Mouse (Mus musculus) embryonic facial prominence, embryonic 13.5 days (tissue): ENCODE measurements around the gene Kirrel. TPM values are rescaled to one million over a fixed set of nuclear protein-coding genes. Genes with fewer than 3 reads are reported as not detected.
A peak's percentile ranks its signal among the peaks of the same experiment; 100 is the strongest.

Experiments
- ATAC-seq: fragments of 200-750 bp; cut with Nextera tagmentation; 2 replicates; pipeline ENCODE4 v1.8.0; 2017; ENCODE audit warnings: low read depth; ENCODE audit not compliant: insufficient number of reproducible peaks, insufficient read depth, low FRiP score, low TSS enrichment
- H3K27ac ChIP-seq: fragments of 300-500 bp; sonication (generic); 2 replicates; pipeline ENCODE4 v1.5.1; 2015; ENCODE audit warnings: moderate library complexity, mild to moderate bottlenecking, inconsistent platforms
- H3K27me3 ChIP-seq: fragments of 300-500 bp; sonication (generic); 2 replicates; pipeline ENCODE4 v1.6.1; 2015; ENCODE audit warnings: mild to moderate bottlenecking, inconsistent platforms
- H3K36me3 ChIP-seq: fragments of 300-500 bp; sonication (generic); 2 replicates; pipeline ENCODE4 v1.6.1; 2015; ENCODE audit warnings: mild to moderate bottlenecking, inconsistent platforms
- H3K4me1 ChIP-seq: fragments of 300-500 bp; sonication (generic); 2 replicates; pipeline ENCODE4 v1.6.1; 2015; ENCODE audit warnings: inconsistent platforms
- H3K4me2 ChIP-seq: fragments of 300-500 bp; sonication (generic); 2 replicates; pipeline ENCODE4 v1.6.1; 2015; ENCODE audit warnings: moderate library complexity, mild to moderate bottlenecking, inconsistent platforms
- H3K4me3 ChIP-seq: fragments of 300-500 bp; sonication (generic); 2 replicates; pipeline ENCODE4 v1.5.1; 2015; ENCODE audit warnings: mild to moderate bottlenecking, inconsistent platforms
- H3K9ac ChIP-seq: fragments of 300-500 bp; sonication (generic); 2 replicates; pipeline ENCODE4 v1.6.1; 2015; ENCODE audit warnings: mild to moderate bottlenecking, inconsistent platforms
- H3K9me3 ChIP-seq: fragments of 300-500 bp; sonication (generic); 2 replicates; pipeline ENCODE4 v1.6.1; 2016; ENCODE audit warnings: inconsistent platforms
- whole genome bisulfite sequencing: fragments of 180-500 bp; shearing (Covaris S2); methylation state at CpG from one replicate; pipeline ENCODE4 v1.1.7; 2015; ENCODE audit warnings: mixed read lengths; 5-methylcytosine and 5-hydroxymethylcytosine counted together
- polyA plus RNA-seq: library from polyadenylated mRNA; unstranded; fragments of >200 nt; fragmentation: Nextera tagmentation; extraction: Ambion mirVana; gene quantifications from 2 replicates; pipeline ENCODE4 v1.2.1, GENCODE M21; 2015

Gene Kirrel
- polyA plus RNA-seq, 1 experiment from 2014 or later = 20.4 TPM

DNA sequence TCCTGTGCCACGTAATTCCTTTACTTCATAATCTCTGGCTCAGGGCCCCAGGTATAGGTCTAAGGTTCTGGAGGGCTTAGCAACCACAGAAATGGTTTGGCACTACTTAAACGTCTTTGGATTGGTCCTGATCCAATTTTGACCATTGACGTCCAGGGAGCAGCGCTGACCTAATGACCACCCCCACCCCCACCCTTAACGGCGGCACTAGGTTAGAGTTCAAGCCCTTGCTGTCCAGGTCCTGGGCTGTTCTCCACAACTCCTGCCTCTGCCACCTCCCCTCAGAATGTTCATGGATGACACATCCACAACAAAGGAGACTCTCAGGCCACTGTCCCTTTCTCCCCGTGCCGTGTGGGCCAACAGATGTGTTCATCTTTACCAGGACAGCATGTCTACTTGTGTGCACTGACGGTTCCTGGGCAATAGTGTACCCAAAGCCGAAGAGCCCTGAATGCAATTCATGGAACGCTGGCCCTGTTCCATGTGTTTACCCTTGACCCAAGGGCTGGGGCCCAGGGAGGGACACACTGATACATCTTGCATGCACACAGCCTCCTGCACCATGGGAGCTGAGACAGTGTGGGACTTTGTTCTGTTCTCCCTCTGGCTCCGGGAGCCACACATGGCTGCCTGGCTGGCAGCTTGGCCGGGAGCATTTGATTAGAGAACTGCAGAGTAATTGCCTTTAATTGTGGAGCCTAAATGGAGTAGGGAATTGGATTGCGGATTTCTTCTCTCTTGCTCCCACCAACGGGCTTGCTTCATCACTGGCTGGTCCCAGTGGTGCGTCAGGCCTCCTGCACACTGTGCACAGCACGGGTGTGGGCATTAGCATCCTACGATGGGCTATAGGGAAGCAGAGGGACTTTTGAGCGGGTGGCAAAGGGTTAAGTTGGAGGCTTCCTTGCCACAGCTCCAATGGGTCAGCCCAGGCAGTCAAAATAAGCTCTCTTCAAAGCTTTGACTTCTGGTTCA lies 76.3 kb downstream of the Kirrel start:
- Histone ChIP-seq H3K36me3 (peaks cover 51% of the 10 kb centered on the region), H3K4me1 (peaks cover 56% of the 10 kb centered on the region), H3K9me3 (no peaks in the 10 kb centered on the region)

DNA sequence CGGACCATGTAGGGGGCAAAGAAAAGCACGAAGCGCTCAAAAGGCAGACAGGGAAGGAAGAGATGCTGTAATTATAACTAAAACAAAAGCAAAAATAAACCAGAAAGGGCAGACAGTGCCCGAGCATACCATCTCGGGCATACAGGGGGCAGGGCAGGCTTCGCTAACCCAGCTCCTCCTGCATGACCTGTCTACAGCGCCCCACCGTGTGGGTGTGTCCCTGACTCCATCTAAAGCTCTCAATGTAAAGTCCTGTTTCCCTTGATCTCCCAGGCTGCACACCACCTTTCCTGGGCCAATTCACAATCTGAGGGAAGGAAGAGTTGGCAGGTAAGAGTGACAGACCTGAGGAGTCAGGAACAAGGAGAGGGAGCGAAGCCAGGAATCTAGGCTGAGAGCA lies 77.3 kb downstream of the Kirrel start:
- Histone ChIP-seq H3K4me2 (no peak overlapping the region), H3K4me1 (peaks cover 46% of the 10 kb centered on the region), H3K36me3 (peaks cover 60% of the 10 kb centered on the region), H3K27ac (no peak overlapping the region), H3K4me3 (no peak overlapping the region), H3K27me3 (no peaks in the 10 kb centered on the region), H3K9me3 (no peaks in the 10 kb centered on the region), H3K9ac (no peak overlapping the region)
- WGBS = 95% methylated on average over 9 of the region's 9 CpGs
- ATAC-seq = no peak

More for the DNA sequence above, 76.3 kb downstream of the Kirrel start:
- H3K27me3 ChIP-seq = no peaks in the 10 kb centered on the region
- H3K9ac ChIP-seq = no peak overlapping the region
- no peak overlapping the region for H3K4me3 ChIP-seq
- H3K4me2 ChIP-seq = no peak overlapping the region
- no peak for ATAC-seq
- 68% methylated on average over 19 of the region's 19 CpGs for WGBS
- peak overlapping the region; percentile 2; the same call in 1 of the 2 replicates for H3K27ac ChIP-seq

DNA sequence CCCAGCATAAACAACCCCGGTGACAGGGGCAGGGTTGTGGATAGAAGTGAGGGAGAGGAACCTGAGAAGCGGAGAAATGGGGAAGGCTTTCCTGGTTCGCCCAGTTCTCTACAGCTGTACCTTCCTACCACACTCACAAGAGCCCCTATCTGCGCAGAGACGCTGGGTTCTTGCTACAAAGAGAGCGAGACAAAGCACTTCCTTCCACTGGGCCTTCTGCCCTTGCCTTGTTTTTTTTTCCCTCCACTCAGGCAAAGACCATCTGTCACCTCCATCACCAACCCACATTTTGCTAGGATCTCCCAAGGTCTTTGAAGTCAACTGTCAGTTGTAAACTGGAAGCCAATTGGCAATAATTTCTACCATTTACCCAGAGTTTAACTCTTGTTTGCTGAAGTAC lies 80.8 kb downstream of the Kirrel start:
- Histone ChIP-seq H3K4me2 (no peak overlapping the region), H3K9me3 (no peaks in the 10 kb centered on the region), H3K27ac (peak overlapping the region; percentile 44; the same call in 1 of the 2 replicates), H3K4me3 (no peak overlapping the region), H3K36me3 (peaks cover 71% of the 10 kb centered on the region), H3K4me1 (peaks cover 17% of the 10 kb centered on the region), H3K27me3 (no peaks in the 10 kb centered on the region), H3K9ac (no peak overlapping the region; the same call in 1 of the 2 replicates)
- 76% methylated on average over 6 of the region's 6 CpGs for WGBS
- ATAC-seq = no peak

DNA sequence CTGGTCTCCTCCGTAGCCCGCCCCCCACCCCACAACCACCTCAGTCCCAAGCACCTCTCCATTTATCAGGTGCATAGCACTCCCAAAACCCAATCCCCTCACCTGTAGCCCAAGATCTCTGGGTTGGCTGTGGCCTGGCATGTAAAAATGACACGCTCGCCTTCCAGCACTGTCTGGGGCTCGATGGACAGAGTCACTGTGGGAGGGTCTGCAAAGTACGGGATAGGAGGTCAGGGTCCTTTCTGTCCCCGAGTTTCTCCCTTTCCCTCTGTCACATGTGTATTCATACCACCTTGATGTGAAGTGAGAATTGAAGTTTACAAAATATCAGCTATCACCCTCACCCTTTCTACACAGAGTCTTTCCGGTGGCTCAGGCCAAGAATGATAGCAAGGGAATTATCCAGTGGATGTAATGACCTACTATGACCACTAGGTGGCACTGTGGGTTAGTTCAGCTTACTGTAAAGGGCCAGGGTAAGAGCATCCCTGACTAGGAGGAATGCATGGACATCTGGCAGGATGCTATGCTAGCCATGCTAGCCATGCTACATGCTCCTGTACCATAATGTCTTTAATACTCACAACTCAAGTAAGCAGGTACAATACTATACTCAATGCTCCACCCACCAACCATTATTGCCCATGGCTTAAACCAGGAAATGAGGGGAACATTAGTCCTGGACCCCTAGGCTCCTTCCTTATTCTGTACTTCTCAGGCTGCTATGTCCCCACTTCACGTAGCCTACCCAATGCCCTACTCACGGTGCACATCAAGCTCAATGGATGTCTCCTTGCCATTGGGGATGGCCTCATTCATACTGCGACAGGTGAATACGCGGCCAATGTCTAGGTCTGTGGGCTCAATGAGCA lies 84.6 kb downstream of the Kirrel start:
- Histone ChIP-seq H3K4me1 (peaks cover 11% of the 10 kb centered on the region; the same call in 1 of the 2 replicates), H3K27ac (no peak overlapping the region), H3K4me3 (no peak overlapping the region), H3K4me2 (no peak overlapping the region), H3K9ac (no peak overlapping the region), H3K27me3 (no peaks in the 10 kb centered on the region), H3K9me3 (no peaks in the 10 kb centered on the region), H3K36me3 (peaks cover 77% of the 10 kb centered on the region)
- no peak; the same call in 1 of the 2 replicates for ATAC-seq
- WGBS = 77% methylated on average over 13 of the region's 13 CpGs

DNA sequence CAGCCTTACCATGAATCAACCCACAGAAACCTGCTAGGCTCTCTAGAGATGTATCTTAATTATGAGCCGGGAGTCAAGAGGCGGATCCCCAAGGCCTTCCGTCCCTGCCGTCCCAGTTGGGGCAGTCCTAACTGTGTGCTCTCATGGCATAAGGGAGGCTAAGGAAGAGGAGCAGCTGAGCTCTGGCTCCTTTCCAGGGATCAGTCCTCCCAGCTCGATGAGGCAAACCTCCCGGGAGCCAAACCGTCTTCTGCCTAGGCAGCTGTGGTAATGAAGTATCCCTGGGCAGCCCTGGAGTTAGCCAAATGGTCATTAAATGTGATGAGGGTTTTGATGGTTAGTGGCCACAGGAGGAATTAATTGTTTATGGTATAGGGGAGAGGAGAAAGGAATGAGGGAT lies 87.4 kb downstream of the Kirrel start:
- no peaks in the 10 kb centered on the region for H3K9me3 ChIP-seq
- WGBS = 70% methylated on average over 7 of the region's 7 CpGs
- no peak overlapping the region for H3K4me3 ChIP-seq
- no peaks in the 10 kb centered on the region for H3K4me1 ChIP-seq
- H3K9ac ChIP-seq = no peak overlapping the region
- H3K36me3 ChIP-seq = peaks cover 82% of the 10 kb centered on the region
- ATAC-seq = no peak
- no peak overlapping the region for H3K27ac ChIP-seq
- no peaks in the 10 kb centered on the region for H3K27me3 ChIP-seq
- H3K4me2 ChIP-seq = no peak overlapping the region

DNA sequence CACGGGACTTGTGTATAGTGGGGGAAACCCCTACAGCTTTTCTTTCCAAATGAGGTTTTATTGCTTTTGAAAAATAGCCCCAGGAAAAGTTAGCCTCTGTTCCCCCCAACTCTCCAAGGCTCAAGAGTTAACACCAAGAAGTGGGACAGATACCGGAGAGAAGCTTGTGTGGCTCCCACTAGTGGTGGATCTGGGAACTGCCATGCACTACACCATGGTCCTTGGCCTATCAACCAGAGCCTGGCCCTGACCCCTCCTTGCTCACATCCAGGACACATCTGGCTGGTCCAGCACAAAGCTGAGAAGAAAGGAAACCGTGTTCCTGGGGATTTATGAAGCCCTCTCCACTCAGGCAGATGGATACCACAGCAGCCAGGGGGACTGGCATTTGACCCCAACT lies 92.3 kb downstream of the Kirrel start:
- no peak overlapping the region for H3K4me3 ChIP-seq
- no peak for ATAC-seq
- H3K4me2 ChIP-seq = no peak overlapping the region
- H3K9ac ChIP-seq = no peak overlapping the region
- H3K27ac ChIP-seq = no peak overlapping the region
- no peaks in the 10 kb centered on the region for H3K9me3 ChIP-seq
- H3K36me3 ChIP-seq = peaks cover 85% of the 10 kb centered on the region
- no peaks in the 10 kb centered on the region for H3K27me3 ChIP-seq
- H3K4me1 ChIP-seq = peaks cover 6% of the 10 kb centered on the region; the same call in 1 of the 2 replicates
- 63% methylated on average over 3 of the region's 3 CpGs for WGBS

DNA sequence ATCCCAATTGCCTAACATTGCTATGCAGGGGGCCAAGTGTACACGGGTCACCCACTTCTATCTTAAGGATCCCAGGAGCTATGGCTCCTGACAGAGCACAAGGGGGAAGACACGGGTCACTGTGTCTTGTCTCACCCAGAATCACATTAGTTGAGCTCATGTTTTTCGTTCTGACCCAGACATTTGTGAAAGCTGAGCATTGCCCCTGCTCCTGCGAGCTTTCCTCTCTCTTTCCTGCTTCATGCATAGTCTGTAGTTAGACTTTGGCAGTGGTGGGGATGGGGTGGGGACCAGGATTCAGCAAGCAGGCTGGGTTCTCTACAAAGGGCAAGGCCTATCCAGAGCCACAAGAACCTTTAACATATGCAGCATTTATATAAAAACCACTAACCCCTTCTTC lies 94.8 kb downstream of the Kirrel start:
- H3K4me2 ChIP-seq = no peak overlapping the region
- 84% methylated on average over 4 of the region's 4 CpGs for WGBS
- peaks cover 6% of the 10 kb centered on the region; the same call in 1 of the 2 replicates for H3K4me1 ChIP-seq
- H3K27ac ChIP-seq = no peak overlapping the region
- H3K4me3 ChIP-seq = no peak overlapping the region
- no peak overlapping the region for H3K9ac ChIP-seq
- ATAC-seq = no peak
- H3K36me3 ChIP-seq = peaks cover 60% of the 10 kb centered on the region
- no peaks in the 10 kb centered on the region for H3K27me3 ChIP-seq
- no peaks in the 10 kb centered on the region for H3K9me3 ChIP-seq

DNA sequence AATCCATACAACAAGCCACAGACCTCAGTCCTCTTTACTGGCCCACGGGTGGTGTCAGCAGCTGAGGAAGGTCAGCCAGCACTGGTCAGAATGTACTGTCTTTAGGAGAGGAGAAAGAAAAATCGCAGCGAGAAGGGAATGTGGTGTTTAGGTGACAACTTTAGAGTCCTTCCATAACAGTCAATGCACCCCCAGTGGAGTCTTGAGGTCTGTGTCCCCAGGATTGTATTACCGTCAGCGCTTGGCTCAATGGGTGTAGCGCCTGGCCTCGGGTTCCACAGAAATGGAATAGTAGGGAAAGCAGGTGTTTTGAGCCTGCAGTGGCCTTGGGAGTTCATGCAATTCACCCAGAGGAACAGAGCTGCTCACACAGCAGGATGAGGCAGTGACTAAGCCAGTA lies 95.2 kb downstream of the Kirrel start:
- Histone ChIP-seq H3K36me3 (peaks cover 56% of the 10 kb centered on the region), H3K27ac (no peak overlapping the region), H3K27me3 (no peaks in the 10 kb centered on the region), H3K9me3 (no peaks in the 10 kb centered on the region), H3K4me3 (no peak overlapping the region), H3K4me1 (peaks cover 6% of the 10 kb centered on the region; the same call in 1 of the 2 replicates), H3K9ac (no peak overlapping the region), H3K4me2 (no peak overlapping the region)
- WGBS = 88% methylated on average over 7 of the region's 7 CpGs
- ATAC-seq = no peak

DNA sequence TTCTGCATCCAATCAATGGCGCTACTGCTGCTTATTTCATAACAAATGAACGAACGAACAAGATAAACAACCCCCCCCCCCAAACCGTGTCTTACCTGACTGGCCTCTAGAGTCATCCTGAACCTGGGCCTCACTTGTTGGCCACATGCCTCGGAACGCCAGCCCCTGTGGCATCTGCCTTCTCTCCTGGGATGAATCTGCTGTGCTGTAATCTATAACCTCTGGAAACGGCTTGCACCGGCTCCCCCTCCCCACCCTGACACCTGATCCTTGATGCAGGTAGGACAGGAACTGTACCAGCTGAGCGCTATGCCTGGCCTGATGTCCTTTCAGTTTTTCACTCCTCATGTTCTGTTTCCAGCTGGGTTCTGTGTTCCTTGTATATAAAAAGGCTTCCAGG lies 96.9 kb downstream of the Kirrel start:
- no peak for ATAC-seq

DNA sequence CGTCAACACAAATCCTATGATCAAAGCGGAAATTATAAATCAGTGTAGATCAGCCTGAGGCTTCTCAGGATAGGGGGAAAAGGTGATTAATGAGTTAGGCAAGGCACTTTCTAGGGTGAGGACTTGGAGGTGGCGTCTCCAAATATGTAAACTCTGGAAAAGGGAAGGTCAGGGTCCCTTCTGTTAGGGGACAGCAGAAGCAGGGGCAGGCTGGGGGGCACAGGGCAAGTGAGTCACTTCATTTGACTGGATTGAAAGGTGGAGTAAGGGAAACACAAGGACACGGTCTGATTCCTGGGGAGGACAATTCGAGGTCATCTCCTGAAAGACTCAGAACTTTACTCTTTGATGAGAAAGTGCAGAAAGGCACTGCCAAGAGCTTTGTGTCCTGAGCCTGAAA lies 97.6 kb downstream of the Kirrel start:
- Histone ChIP-seq H3K9me3 (no peaks in the 10 kb centered on the region), H3K4me3 (no peak overlapping the region), H3K9ac (no peak overlapping the region), H3K4me2 (no peak overlapping the region), H3K4me1 (peaks cover 23% of the 10 kb centered on the region), H3K27ac (no peak overlapping the region), H3K27me3 (no peaks in the 10 kb centered on the region), H3K36me3 (peaks cover 32% of the 10 kb centered on the region)
- 81% methylated on average over 5 of the region's 5 CpGs for WGBS
- no peak for ATAC-seq

More for the DNA sequence above, 96.9 kb downstream of the Kirrel start:
- H3K9me3 ChIP-seq = no peaks in the 10 kb centered on the region
- no peak overlapping the region for H3K9ac ChIP-seq
- H3K27me3 ChIP-seq = no peaks in the 10 kb centered on the region
- H3K4me1 ChIP-seq = peaks cover 17% of the 10 kb centered on the region
- H3K27ac ChIP-seq = no peak overlapping the region
- peaks cover 40% of the 10 kb centered on the region for H3K36me3 ChIP-seq
- no peak overlapping the region for H3K4me3 ChIP-seq
- 42% methylated on average over 9 of the region's 9 CpGs for WGBS
- no peak overlapping the region for H3K4me2 ChIP-seq

DNA sequence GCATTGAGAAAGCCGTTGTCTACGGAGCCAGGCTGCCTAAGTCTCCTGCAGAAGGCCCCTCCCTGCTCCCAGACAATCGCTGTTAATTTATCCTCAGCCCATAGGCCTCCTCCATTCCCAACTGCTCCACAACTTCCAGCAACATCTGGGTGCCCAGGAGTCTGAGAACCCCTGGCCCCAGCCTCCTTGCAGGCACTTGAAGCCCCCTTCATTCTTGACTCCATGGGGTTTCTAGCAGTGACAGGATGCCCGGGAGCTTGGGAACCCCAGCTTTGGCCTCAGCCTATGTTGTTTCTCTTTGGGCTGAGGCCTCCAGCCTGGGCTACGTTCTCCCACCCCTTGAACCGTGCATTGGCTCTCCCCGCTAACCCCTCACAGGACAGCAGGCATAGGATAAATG lies 98.4 kb downstream of the Kirrel start:
- Histone ChIP-seq H3K9me3 (no peaks in the 10 kb centered on the region), H3K27ac (0 out of 2 replicates have a peak overlapping the region, but pooled peaks have one; percentile 12), H3K9ac (no peak overlapping the region), H3K4me2 (no peak overlapping the region), H3K4me1 (peaks cover 23% of the 10 kb centered on the region), H3K4me3 (no peak overlapping the region), H3K36me3 (peaks cover 24% of the 10 kb centered on the region), H3K27me3 (no peaks in the 10 kb centered on the region)
- 87% methylated on average over 7 of the region's 7 CpGs for WGBS
- ATAC-seq = no peak
